Mouse (Mus musculus): ENCODE measurements around the gene Cabp4.

Cabp4 gene

DNA sequence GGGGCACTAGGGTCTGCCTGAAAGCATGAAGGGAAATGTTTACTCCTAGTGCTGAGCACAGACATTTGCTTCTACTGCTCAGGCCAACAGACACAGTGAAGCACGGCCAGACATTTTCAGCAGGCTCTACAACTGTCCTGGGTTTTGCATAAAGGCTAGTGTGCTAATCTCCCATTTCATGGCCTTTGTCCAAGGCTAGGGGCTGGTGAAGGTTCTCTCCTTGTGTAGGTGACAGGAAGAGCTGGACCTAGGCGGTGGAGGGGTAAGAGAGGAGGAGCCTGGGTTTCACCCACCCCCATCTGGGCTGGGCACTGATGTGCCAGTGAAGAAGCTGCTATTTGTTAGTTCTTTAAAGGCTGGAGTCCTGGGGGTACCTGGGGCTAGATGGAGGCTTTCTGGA is 20.9 kb upstream of the Cabp4 start:
- DNase-seq (ENCODE audit: low read depth, low spot score): no peak

DNA sequence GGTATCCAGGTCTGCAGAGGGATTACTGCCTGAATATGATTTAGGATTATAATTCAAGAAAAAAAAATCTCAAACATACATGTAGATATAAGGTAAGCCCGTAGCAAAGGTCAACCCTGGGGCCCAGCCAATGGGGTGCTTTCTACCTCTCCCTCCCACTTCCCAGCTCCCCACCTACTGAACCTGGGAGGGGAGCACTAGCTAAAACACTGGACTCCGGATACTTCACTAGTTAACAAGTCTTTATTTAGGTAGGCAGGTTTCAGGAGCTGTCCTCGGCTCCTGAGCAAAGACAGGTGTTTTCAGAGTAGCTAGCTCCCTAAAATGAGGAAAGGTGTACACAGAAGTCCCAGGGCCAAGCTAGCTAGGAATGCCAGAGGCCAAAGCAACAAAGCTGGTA is 20.3 kb upstream of the Cabp4 start:
- no peak for DNase-seq (ENCODE audit: low read depth, low spot score)

DNA sequence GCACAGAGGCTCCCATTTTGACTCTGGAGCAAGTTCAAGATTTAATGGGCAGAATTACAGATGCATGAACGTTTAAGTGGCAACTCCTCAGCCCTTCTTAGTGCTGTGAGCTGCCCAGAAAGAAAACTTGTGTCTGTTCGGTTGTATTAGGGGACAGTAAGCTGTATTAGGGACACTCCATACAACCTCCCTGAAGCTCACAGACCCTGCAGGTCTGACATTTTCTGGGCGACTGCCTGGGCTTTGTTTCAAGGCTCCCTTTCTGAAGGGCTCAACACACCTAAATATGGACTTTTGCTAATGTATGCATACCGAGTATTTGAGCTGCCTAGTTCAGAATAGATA is 19.7 kb upstream of the Cabp4 start:
- DNase-seq (ENCODE audit: low read depth, low spot score): no peak

DNA sequence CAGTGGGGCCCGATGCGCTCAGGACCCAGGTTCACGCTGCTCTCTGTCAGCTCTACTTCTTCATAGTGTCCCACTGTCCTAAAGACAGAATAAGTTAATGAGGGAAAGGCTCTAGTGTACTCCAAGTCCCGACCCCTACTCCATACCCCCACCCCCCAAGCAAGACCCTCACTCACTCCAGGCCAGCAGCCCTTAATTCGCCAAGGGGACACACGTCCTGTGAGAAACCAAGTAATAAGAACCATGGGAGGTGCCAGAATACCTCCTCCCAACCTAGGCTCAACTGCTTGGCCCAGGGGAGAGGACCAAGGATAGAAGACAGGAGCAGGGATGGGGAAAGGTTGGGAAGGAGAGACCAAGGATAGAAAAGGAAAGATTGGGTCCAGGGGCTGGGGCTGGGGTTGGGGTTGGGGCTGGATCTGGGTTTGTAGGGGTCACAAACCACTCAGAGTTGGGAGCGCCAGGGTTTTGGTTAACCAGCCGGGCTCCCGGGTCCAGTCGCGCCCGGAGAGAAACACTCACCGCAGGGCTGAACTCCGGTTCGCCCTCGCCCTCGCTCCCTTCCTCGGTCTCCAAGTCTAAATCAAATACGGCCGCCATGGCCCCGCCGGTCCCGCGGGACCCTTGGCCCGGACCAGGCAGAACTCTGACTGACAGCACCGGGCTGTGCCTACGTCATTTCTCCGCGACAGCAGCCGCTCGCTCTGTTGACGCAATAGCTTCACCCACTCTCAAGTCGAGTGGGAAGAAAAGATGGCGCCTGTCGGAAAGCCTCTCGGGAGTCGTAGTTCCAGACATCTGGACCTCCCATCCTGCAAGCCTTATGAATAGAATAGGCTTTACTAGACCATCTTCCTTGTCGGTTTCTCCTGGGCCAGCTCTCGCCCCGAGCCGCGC is 19.1 kb upstream of the Cabp4 start, which contains the start of gene Rps6kb2:
Gene Rps6kb2 (minus strand): TSS at position 709 of the 897 bp plus-strand sequence.
- peak; percentile 97 for DNase-seq (ENCODE audit: low read depth, low spot score)

DNA sequence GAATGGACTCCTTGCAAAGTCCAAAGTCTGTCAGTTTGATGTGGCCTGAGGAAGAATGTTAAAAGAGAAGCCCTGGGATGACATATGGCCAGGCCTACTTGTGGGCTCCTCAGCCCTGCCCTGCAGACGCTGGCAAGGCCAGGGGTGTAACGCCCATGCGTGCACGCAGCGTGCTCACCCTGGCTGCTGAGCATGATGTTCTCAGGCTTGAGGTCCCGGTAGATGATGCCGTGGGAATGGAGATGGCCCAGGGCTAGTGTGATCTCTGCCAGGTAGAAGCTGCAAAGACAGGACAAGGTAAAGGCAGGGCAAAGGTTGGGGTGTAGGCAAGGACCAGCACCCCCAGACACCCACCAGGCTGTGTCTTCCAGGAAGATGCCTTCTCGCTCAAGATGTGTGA is 15.2 kb upstream of the Cabp4 start:
- DNase-seq (ENCODE audit: low read depth, low spot score): no peak

DNA sequence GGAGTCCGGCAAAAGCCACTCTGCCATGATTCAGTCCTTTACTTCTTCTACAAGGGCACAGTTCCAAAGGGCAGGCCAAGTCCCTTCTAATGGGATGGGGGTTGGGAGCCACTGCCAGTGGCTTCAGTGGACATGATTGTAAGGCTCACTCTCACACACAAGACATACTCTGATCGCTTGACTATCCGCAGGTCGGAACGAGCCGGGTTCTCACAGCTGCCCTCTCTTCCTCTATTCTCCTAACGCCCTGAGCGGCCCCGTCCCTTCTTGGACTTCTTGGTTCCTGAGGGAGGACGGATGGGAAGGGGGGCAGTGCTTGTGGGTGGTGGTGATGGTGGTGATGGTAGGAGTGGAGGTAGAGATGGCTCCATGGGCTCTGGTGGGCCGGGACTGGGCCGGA is 12.9 kb upstream of the Cabp4 start:
- DNase-seq (ENCODE audit: low read depth, low spot score): no peak

DNA sequence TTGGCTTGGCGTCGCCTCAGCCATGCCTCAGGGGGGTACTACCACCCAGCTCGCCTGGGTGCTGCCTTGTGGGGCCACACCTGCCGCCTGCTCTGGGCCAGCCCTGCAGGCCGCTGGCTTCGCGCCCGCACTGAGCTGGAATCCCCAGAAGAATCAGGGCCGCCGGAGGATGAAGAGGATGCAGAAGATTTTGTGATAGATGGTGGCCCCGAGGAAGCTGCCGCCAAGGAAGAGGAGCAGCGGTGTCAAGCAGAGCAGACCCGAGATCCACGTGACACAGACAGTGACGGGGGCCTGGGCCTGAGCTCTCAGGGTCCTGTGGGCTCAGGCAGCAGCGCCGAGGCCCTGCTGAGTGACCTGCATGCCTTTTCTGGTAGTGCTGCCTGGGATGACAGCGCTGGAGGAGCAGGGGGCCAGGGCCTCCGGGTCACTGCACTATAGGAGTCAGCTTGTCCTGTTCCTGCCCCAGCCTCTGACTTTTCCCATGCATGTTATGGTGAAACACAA is 12.3 kb upstream of the Cabp4 start:
- DNase-seq (ENCODE audit: low read depth, low spot score): no peak

DNA sequence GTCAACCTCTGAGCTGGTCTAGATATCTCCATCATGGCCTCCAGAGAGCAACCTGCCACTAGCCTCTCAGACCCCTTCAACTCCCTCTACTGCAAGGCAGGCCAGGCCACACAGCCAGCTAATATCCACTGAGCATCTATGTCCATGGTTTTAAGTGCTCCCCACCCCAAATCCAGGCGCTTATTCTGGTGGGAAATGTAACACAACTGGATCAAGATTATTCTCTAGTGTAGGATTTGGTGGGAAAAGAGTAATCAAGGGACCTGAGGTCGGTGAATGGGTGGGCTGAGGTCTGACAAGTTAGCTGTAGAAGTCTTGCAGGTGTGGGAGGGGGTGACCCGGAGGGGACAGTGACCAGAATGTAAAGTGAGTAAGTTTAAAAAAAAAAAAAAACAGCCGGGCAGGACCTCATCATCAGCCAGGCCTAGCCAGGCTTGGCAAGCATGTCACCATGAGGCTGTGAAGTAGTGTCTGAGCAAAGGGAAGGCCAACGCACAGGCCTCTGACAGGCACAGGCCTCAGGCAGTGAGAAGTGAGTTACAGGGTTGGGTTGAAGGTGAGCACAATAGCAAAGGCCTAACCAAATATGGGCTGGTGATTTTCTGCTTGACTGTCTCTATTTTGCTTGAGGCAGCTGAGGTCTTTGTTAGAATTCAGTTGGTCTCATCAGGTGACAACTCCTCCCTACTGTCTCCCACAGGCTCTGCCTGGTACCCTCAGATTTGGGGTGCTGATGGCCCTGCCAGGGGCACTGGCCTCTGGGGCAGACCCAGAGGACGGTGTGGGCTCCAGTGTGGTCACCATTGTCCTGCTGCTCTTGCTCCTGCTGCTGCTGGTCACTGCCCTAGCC is 11.6 kb upstream of the Cabp4 start:
- no peak for DNase-seq (ENCODE audit: low read depth, low spot score)

DNA sequence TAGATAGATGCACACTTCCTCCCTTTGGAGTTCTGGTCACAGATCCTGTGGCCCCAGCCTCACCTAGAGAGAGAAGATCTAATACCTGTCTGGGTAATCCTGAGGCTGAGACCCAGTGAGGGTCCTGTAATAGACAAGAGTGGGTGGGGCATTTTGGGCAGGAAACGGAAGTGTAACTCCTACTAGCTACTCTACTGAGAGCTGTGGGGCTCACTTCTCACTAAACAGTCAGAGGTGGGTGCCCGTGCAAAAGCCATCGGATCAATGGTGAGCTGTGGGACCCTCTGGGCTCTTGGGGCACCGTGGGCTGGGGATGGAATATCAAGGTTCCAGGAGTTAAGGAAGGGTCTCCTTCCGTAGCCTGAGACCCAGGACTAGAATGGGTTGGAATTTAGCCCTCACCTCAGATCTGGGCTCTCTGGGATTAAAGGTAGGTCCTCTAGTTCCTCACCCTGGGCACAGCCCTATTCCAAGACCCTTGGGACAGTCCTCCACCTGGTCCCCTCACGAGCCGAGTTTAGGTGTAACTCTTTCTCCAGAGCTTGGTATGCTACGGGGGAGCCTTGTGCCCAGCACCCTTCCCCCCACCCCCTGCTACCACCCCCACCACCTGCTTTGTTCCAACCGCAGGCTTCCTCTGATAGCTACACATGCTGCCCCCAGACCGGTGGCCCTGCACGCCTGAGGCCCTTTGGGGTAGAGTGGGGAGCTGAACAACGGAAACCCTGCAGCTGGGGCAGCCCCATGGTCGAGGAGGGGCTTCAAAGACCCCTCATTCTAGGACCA is 10.8 kb upstream of the Cabp4 start:
- no peak for DNase-seq (ENCODE audit: low read depth, low spot score)

DNA sequence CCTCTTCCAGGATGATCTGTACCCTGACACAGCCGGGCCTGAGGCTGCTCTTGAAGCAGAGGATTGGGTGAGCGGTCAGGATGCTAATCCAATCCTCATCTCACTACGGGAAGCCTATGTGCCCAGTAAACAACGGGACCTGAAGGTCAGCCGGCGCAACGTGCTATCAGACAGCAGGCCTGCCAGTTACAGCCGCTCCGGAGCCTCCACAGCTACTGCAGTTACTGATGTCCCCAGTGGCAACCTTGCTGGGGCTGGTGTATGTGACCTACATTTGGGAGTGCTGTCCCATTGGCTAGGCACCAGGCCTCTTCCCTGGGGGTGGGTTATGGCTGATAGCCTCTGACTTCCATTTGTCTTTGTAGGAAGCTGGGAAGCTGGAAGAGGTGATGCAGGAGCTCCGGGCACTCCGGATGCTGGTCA is 9.4 kb upstream of the Cabp4 start, which contains the start of gene Ptprcap:
Gene Ptprcap (plus strand): TSS at position 373 of the 423 bp plus-strand sequence.
- DNase-seq (ENCODE audit: low read depth, low spot score): no peak

DNA sequence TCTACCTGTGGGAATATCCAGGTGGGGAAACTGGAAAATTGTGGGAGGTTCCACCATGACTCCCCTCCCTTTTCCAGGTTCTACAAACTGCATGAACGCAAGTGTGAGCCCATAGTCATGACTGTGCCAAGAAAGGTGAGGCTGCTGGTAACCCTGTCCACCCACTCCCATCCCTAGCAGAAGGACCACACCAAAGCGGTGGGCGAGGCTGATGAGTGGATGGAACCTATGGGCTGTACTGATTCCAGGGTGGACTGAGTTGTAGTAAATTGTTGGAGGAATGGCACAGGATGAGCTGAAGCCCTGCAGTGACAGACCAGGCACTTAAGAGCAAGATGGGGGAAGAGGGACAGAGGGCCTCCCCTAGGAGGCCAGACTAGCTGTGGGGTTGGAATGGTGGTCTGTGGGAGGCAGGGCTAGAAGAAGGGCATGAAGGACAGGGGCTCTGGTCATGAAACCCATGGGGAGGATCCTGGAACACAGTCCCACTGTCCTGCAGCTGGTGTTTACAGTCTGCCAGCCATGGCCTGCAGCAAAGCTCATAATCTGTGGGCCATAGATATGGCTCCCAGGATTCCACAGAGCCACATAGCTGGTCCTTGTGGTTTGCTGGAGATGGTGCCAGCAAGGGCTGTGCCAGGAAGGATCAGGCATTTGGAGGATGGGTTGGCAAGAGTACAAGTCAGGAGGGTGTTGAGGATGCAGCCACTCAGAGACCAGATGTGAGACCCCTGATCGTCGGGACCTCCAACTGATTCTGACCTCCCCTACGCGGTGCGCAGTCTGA is 8.8 kb upstream of the Cabp4 start:
- DNase-seq (ENCODE audit: low read depth, low spot score): no peak

DNA sequence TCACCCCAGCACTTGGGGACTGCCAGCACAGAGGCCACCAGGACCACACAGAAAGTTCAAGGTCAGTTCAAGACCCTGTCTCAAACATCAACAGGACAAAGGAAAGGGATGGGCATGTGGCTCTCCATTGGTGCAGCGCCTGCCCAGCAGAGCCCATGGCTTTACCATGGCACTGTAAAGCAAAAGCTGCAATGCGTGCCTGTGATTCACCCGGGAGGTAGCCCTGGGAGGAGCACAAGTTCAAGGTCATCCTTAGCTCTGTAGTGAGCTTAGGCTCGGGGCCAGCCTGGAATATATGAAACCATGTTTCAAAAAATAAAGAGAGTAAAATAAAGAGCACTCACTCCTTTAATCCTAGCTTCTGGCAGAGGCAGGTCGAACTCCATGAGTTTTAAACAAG is 8.1 kb upstream of the Cabp4 start:
- peak; percentile 46 for DNase-seq (ENCODE audit: low read depth, low spot score)

DNA sequence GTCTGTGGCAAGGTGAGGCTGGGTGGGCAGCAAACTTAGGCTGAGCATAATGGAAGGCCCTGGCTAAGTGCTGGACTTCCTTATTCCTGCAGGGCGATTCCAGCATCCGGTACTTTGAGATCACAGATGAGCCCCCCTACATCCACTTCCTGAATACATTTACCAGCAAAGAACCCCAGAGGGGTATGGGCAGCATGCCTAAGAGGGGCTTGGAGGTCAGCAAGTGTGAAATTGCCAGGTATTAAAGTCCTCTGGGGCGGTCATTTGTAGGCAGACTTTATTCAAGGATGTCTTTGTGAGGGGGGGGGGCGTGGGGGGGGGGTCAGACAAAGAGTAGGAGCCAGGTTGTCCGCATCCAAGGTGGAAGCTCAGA is 7.6 kb upstream of the Cabp4 start:
- DNase-seq (ENCODE audit: low read depth, low spot score): no peak

DNA sequence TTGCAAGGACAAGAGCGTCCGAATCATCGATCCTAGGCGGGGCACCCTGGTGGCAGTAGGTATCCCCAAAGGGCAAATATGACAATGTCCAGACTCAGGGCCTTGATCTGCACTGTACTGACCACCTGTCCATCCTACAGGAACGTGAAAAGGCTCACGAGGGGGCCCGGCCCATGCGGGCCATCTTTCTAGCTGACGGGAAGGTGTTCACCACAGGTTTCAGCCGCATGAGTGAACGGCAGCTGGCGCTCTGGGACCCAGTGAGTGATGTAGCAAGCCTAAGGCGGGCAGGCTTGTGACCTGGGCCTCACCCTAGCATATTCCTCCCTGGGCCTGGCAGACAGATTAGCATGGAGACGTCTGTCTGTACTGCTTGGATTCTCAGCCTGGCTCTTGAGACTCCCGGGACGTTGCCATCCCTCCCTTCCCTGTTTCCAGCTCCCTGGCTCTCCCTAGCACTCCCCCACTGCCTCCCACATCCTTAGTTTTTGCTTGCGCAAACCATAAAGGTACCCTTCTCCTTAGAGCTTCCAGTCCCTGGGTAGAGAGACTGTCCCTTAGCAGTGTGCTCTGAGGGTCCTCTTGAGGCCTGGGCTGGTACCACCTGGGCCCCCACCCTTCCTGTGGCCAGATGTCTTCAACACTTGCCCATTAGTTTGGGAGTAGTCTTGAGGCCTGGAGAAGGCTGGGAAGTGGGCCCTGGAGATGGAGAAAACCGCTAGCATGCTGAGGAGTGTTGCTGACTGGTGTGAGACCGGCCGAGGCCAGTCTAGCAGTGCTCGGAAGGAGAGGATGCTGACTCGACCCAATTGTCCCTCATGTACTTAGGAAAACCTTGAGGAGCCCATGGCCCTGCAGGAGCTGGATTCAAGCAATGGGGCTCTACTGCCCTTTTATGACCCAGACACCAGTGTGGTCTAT is 7.0 kb upstream of the Cabp4 start:
- DNase-seq (ENCODE audit: low read depth, low spot score): no peak

DNA sequence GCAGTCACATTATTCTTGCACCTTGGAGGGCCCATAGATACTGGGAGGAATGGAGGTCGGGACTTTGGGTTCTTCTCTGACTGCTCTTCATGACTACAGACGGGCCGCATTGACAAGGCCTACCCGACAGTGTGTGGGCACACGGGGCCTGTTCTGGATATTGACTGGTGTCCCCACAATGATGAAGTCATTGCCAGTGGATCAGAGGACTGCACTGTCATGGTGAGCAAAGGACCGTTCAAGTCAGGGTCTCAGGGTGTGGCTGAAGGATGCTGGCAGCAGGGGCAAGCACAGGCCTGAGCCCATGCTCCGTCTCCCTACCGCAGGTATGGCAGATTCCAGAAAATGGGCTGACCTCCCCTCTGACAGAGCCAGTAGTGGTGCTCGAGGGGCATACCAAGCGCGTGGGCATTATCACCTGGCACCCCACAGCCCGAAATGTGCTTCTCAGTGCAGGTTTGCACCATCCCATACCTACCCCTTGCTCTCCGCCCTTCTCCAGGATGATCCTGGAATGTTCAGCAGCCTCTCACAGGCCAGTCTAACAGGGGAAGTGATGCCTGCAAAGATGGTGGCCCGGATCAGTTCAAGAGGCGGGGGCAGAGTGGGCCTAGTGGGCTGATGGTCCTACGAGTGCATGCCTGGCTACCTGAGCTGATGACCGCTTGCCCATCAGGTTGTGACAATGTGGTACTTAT is 6.1 kb upstream of the Cabp4 start:
- no peak for DNase-seq (ENCODE audit: low read depth, low spot score)

DNA sequence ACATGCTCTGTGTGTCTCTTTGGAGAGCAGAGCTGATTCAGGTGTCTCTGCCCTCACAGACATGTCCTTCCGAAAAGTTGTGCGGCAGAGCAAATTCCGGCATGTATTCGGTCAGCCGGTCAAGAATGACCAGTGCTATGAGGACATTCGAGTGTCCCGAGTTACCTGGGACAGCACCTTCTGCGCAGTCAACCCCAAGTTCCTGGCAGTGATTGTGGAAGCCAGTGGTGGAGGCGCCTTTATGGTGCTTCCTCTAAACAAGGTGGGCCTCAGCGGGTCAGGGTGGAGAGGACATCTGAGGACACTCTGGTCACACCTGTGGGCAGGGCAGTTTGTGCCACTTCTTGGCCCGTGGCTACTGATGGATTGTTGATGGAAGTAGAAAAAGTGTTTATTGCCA is 5.5 kb upstream of the Cabp4 start:
- no peak for DNase-seq (ENCODE audit: low read depth, low spot score)

DNA sequence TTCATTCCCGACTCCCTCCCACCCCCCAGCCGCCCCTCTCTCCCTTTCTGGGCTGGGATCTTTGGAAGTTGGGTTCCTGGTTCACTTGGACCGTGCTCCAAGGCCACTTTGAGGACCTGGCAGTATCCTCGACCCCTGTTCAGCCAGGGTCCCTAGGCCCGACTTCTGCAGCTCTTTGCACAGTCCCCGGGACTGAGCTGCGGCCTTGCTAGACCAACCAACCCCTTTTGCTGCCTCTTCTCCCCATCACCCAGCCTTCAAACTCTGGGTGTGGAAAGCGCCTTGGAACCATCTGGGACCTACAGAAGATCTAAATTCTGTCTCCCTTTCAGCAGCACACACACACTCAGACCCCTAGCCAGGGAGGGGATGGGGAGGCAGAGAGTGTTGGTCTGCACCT is 5.0 kb upstream of the Cabp4 start:
- DNase-seq (ENCODE audit: low read depth, low spot score): no peak

DNA sequence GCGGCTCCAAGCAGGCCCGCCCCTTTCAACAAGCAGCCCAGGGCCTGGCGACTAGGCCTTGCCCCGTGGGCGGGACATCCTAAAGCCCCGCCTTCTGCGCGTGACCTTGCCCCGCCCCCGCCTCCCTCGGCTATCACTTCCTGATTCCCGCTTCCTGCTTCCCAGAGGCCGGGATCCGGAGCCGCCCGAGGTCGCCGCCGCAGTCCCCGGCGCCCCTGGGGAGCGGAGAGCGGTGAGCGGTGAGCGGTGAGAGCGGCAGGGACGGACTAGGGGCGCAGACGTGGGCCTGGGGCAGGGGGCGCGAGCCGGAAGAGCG is 4.6 kb upstream of the Cabp4 start, which contains the start of gene Coro1b:
Gene Coro1b (plus strand): TSS at position 129 of the 316 bp plus-strand sequence.
- peak; percentile 92 for DNase-seq (ENCODE audit: low read depth, low spot score)

DNA sequence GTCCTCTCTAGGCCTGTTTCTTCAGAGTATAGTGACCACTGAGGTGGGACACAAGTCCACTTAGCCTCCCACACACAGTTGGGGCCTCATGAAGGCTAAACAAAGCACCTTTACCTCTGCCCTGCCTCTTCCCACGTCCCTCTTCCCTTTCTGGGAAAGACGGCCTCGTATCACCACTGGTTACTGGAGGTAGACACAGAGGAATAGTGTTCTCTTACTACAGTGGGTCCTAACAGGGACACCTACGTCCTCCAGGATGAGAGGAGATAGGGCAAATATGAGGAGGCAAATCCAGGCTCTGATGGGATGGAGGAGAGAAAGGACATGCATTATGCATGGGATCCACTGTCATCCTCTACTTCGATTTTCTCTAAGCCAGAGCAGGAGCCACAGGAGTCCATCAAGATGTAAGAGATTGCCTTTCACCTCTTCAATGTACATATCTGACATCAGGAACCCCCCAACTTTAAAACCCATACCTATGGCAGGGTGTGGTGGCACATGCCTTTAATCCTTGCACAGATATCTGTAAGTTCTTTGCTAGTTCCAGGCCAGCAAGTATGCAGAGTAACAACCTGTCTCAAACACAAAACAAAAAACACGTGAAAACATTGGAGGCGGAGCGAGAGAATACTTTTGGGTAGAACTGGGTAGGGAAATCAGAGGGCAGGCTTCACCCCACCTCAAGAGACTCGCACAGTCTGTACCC is 4.1 kb upstream of the Cabp4 start:
- no peak for DNase-seq (ENCODE audit: low read depth, low spot score)

All from ES-CJ7 (cell line).